Mouse (Mus musculus) heart, postnatal 4 days (tissue): ENCODE results near the gene Fam227a. TPM values are rescaled to one million over a fixed set of nuclear protein-coding genes. Genes with fewer than 3 reads are reported as not detected.

Experiments used
- DNase-seq: peaks from one replicate; pipeline ENCODE4 v3.0.0; 2021
- total RNA-seq, 2 experiments: library from RNA; stranded (reverse); gene quantifications; 2 replicates each; pipeline ENCODE4 v1.2.3; 2021

Fam227a gene
- 1 to 10 TPM; 1.0 to 1.2 TPM for total RNA-seq

- DNase-seq, result peak; percentile 97
Observed at GRCm38 (mm10) chr15:79658531-79659375, at the start of gene Fam227a, which contains the start of gene Cby1. Gene Fam227a (minus strand): TSS chr15:79658956. Gene Cby1 (plus strand): TSS chr15:79659199.

- no peak for DNase-seq
Observed at GRCm38 (mm10) chr15:79708229-79708822, 49.6 kb upstream of the Fam227a start.

GRCm38 (mm10) chr15:79706603-79707214 is 48.0 kb upstream of the Fam227a start:
- no peak for DNase-seq

- no peak for DNase-seq
Observed at GRCm38 (mm10) chr15:79697558-79698187, 38.9 kb upstream of the Fam227a start.

- no peak for DNase-seq
Observed at GRCm38 (mm10) chr15:79697011-79697410, 38.3 kb upstream of the Fam227a start.

- no peak for DNase-seq
Observed at GRCm38 (mm10) chr15:79696508-79696907, 37.8 kb upstream of the Fam227a start.

GRCm38 (mm10) chr15:79695516-79695915 is 36.8 kb upstream of the Fam227a start:
- no peak for DNase-seq

- DNase-seq, result no peak
Observed at GRCm38 (mm10) chr15:79694512-79694911, 35.8 kb upstream of the Fam227a start.

GRCm38 (mm10) chr15:79693740-79694139 is 35.0 kb upstream of the Fam227a start:
- no peak for DNase-seq

GRCm38 (mm10) chr15:79692334-79692733 is 33.6 kb upstream of the Fam227a start:
- DNase-seq, result no peak

- peak; percentile 62 for DNase-seq
Observed at GRCm38 (mm10) chr15:79691023-79691508, 32.3 kb upstream of the Fam227a start.

GRCm38 (mm10) chr15:79690426-79691022 is 31.8 kb upstream of the Fam227a start, which contains the start of gene Gtpbp1:
Gene Gtpbp1 (plus strand): TSS chr15:79690845.
- DNase-seq, result peak; percentile 97

GRCm38 (mm10) chr15:79689662-79690425 is 31.1 kb upstream of the Fam227a start:
- no peak for DNase-seq

GRCm38 (mm10) chr15:79688268-79688956 is 29.7 kb upstream of the Fam227a start:
- DNase-seq, result no peak

GRCm38 (mm10) chr15:79687646-79688267 is 29.0 kb upstream of the Fam227a start, which contains the start of gene Josd1:
Gene Josd1 (minus strand): TSS chr15:79687919.
- DNase-seq, result peak; percentile 97

- peak; percentile 66 for DNase-seq
Observed at GRCm38 (mm10) chr15:79687175-79687574, 28.4 kb upstream of the Fam227a start.

GRCm38 (mm10) chr15:79686046-79686869 is 27.5 kb upstream of the Fam227a start:
- no peak for DNase-seq

- no peak for DNase-seq
Observed at GRCm38 (mm10) chr15:79685141-79685641, 26.4 kb upstream of the Fam227a start.

GRCm38 (mm10) chr15:79684616-79685015 is 25.9 kb upstream of the Fam227a start:
- no peak for DNase-seq
